Mouse (Mus musculus): Measurements from ENCODE around the gene Peli1. TPM values are rescaled to one million over a fixed set of nuclear protein-coding genes. Genes with fewer than 3 reads are reported as not detected.
"Not testable (repeated sequence)": the region's sequence is repeated elsewhere in the genome, so short reads cannot be mapped to it uniquely, and the experiment has no call there.

Gene Peli1
- polyA plus RNA-seq, 1 experiment = 30.9 TPM

DNA sequence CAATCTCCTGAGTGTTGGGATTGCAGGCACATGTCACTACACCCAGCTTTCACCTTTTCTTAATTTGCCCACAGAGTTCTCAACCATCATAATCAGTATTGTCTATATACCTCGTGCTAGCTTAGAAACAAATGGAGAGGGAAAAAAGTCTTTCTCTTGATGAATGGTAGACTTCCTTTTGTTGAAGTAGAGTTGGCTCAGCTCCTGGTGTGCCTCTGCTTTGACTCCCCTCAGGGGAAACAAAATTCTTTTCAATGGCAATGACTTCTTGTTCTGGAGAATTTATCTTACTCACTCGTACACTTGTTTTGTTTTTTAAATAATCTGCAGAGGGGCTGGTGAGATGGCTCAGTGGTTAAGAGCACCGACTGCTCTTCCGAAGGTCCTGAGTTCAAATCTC, 62.0 kb downstream of the Peli1 start:
- DNase-seq (ENCODE audit: low spot score) = no peak

- no peak for DNase-seq (ENCODE audit: low spot score)
These were observed 66.5 kb downstream of the Peli1 start for GRCm38 (mm10) chr11:21157595-21157994.

GRCm38 (mm10) chr11:21162093-21162492, 71.0 kb downstream of the Peli1 start:
- DNase-seq (ENCODE audit: low spot score) = no peak

GRCm38 (mm10) chr11:21163143-21163542, 72.1 kb downstream of the Peli1 start:
- DNase-seq (ENCODE audit: low spot score) = no peak

DNA sequence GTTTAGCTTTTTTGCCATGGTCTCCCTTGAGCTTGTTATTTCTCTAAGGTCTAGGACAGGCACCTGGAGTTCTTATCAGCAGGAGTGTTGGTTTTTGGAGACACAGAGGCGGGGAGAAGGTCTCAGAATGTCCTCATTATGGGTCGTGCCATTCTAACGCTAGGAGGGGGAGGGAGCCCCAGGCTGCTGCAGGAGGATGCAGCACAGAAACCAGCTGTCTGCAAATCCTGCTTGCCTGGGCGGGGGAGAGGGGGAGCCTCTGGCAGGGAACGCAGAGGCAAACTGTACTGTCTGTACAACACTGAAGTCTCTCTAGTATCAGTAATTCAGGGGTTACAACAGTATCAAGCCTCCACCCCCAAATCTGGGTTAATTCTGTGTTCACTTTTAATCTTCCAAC, 72.6 kb downstream of the Peli1 start:
- no peak for DNase-seq (ENCODE audit: low spot score)

DNA sequence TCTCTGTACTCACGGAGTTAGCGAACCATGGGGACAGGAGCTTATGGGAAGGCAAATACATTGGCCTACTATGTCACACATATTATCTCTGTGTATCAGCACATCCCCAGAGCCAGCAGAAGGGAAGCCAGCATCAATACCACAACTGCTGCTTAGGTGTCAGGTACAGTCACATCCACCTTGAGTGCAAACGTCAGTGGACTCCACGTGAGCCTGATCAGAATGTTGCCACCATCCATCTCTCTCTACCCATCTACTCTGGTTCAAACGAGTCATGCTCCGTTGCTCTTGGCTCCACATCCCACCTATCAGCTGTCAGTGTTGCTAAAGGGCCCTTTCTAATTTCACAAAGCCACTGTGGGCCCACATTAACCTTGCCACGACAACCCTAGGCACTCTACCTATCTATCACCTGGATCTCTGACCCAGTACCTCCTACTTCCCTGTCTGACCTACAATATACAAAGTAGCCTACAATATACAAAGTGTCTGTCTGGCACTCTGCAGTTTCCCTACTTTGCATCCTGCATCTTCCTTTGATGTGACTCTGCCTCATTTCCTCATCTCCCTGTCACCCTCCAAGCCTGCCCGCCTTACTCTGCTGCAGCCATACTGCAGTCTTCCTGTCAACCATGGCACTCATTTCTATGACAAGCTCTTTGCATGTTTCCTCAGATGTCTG, 73.4 kb downstream of the Peli1 start:
- DNase-seq (ENCODE audit: low spot score) = no peak

GRCm38 (mm10) chr11:21164994-21165560, 74.0 kb downstream of the Peli1 start:
- no peak for DNase-seq (ENCODE audit: low spot score)

DNA sequence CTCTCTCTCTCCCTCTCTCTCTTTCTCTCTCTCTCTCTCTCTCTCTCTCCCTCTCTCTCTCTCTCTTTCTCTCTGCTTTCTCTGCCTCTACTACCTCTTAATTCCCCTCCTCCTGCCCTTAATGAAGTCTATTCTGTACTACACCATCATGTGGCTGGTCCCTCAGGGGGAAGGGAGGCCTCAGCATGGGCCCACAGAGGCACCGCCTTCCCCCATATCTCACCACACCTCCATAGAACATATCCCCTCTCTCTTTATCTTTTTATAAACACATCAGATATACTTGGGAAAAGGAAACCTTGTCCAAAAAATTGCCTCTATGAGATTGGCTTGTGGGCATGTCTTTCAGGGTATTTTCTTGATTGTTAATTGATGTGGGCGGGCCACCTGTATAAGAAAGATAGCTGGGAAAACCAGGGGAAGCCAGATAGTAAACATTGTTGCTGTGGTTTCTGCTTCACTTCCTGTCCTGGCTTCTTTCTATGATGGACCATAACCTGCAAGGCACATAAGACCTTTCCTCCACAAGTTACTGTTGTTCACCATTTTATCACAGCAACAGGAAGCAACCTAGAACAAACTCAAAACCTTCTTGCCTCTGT, 75.5 kb downstream of the Peli1 start:
- no peak for DNase-seq (ENCODE audit: low spot score)

GRCm38 (mm10) chr11:21168828-21169607, 77.9 kb downstream of the Peli1 start:
- DNase-seq (ENCODE audit: low spot score) = no peak

DNA sequence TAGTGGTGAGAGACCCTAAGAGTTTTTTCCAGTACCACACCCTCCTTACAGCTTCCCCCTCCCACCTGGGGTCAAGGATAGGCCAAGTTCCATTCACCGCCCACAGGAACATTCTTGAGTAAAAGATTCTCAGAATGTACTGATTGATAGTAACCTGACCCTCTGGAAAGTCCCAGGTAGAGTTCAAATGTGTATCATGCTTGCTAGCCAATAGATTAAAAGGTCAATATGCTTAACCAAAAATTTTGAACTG, 78.4 kb downstream of the Peli1 start:
- DNase-seq (ENCODE audit: low spot score) = not testable (repeated sequence)

- no peak for DNase-seq (ENCODE audit: low spot score)
These were observed 81.2 kb downstream of the Peli1 start for GRCm38 (mm10) chr11:21172281-21172680.

- DNase-seq (ENCODE audit: low spot score) = no peak
These were observed 82.8 kb downstream of the Peli1 start for GRCm38 (mm10) chr11:21173926-21174325.

GRCm38 (mm10) chr11:21174396-21174795, 83.3 kb downstream of the Peli1 start:
- no peak for DNase-seq (ENCODE audit: low spot score)

- no peak for DNase-seq (ENCODE audit: low spot score)
These were observed 84.0 kb downstream of the Peli1 start for GRCm38 (mm10) chr11:21175063-21175462.

- no peak for DNase-seq (ENCODE audit: low spot score)
These were observed 85.4 kb downstream of the Peli1 start for GRCm38 (mm10) chr11:21176491-21176890.

GRCm38 (mm10) chr11:21178343-21178742, 87.3 kb downstream of the Peli1 start:
- DNase-seq (ENCODE audit: low spot score) = no peak

- no peak for DNase-seq (ENCODE audit: low spot score)
These were observed 88.0 kb downstream of the Peli1 start for GRCm38 (mm10) chr11:21178998-21179645.

DNA sequence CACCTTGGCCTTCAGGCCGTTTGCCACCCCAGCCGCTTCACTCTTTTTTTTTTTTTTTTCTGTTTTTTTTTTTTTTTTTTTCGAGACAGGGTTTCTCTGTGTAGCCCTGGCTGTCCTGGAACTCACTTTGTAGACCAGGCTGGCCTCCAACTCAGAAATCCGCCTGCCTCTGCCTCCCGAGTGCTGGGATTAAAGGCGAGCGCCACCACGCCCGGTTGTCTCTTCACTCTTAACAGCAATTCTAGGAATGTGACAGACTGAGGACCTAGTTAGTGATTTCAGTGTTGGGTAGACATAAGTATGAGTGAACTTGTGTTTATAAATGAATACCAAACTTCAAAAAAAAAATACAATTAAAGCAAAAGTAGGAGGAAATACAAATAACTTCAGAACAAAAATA, 88.8 kb downstream of the Peli1 start:
- not testable (repeated sequence) for DNase-seq (ENCODE audit: low spot score)

GRCm38 (mm10) chr11:21180650-21181049, 89.6 kb downstream of the Peli1 start:
- DNase-seq (ENCODE audit: low spot score) = no peak

GRCm38 (mm10) chr11:21181616-21182015, 90.5 kb downstream of the Peli1 start:
- DNase-seq (ENCODE audit: low spot score) = no peak

- no peak for DNase-seq (ENCODE audit: low spot score)
These were observed 91.6 kb downstream of the Peli1 start for GRCm38 (mm10) chr11:21182709-21183108.

DNA sequence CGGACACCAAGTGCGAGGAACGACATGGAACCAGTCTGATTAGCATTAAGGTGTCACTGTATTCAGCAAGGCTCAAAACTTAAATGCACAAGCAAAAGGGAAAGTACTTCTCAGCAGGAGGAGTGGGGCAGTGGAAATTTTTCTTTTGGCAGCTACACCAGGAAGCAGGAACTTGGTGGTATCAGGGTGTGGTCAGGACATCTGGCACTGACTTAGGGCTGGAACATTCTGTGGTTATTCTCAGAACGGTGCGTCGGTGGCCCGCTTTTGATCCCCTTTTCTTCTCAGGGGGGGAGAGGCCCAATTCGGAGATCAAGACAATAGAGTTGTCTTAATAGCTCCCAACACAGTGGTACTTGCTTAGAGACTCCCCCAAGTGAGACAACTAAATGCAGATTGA, 100.7 kb downstream of the Peli1 start:
- not testable (repeated sequence) for DNase-seq (ENCODE audit: low spot score)

All from urinary bladder, adult 2 months (tissue).